Mouse (Mus musculus) lung, adult 18-20 months (tissue): ENCODE results near the gene Mfsd14a.
A peak's percentile ranks its signal among the peaks of the same experiment; 100 is the strongest.
"Not testable (repeated sequence)": the region's sequence is repeated elsewhere in the genome, so short reads cannot be mapped to it uniquely, and the experiment has no call there.

Source experiments
- DNase-seq, 2 experiments: peaks; one replicate each; pipeline ENCODE4 v3.0.0; 2022; ENCODE audit warnings: mixed read lengths in 2 of 2

Gene Mfsd14a

DNA sequence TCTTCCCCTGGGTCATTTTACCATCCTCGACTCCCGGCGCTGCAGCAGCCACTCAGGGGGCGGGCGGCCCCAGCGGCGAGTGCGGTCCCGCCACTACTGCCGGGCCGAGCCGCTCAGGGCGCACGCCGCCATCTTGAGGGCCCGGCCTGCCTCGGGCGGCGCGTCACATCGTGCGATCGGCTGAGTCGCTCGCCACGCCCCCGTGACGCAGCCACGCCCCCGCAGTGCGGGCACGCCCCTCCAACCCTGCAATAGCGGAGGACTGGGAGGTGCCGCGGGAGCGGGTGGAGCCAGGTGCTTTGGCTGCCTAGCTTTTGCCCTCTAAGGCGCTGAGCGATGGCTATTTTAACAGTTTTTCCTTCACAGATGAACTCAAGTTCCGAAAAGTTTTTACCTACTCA is at the start of gene Mfsd14a:
Mfsd14a (minus strand) TSS at position 215 of the 401 bp plus-strand sequence.
- peak; percentile 99 for DNase-seq

DNA sequence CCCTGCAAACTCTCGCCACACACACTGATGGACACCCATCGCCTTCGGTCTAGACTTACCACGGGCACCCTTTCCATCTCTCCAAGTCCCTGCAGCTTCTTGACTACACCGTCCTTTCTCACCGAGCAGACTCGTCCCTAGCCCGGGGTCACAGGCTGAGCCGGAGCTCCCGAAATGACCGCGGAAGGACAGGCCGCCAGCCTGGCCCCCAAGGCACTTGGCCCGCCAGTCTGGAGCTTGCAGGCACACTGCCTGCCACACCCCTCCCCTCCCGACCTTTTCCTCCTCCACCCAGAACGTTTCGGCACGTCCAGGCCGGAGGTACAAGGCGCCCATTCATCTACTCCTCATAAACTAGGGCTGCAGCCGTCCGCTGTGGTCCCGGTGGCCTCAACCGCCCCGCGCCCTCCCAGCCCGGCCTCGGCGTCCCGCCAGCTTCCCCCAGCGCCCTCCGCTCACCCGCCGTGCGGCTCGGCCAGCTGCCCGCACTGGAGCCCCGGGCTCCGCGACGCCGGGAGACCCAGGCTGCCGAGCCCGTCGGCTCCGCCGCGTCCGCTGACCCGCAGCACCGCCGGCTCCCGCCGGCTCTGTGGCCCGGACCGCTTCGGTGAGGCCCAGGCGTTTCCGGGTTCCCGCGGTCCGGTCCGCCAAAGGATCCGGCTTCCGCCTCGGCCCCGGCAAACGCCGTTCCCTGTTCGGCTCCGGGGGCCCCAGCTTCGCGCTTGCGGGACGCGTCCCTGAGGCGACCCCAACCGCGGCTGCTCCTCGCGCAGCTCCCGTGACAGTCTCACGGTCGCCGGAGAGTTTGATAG is 49.4 kb upstream of the Mfsd14a start:
- DNase-seq: peak; percentile 76

DNA sequence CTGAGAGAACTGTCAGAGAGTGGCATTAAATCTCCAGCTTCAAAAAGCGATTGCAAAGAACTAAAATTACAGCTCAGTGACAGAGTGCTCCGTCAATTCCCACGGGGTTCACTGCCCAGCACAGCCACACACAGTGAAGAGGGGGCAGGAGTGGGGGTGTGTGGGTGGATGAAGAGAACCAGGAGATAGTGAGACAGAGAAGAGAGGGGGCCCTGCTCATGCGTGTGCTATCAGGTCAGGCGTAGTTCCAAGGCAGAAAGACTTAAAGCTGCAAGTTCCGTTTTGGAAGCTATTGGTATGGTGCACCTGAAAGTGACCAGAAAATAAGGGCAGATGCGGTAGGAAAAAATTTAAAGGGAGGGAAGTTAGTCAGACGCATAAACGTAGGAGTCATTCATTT is 48.5 kb upstream of the Mfsd14a start:
- DNase-seq: no peak

- DNase-seq: no peak
Observed at GRCm38 (mm10) chr3:116705637-116706204, 43.2 kb upstream of the Mfsd14a start.

GRCm38 (mm10) chr3:116703835-116704234 is 41.4 kb upstream of the Mfsd14a start:
- no peak for DNase-seq

DNA sequence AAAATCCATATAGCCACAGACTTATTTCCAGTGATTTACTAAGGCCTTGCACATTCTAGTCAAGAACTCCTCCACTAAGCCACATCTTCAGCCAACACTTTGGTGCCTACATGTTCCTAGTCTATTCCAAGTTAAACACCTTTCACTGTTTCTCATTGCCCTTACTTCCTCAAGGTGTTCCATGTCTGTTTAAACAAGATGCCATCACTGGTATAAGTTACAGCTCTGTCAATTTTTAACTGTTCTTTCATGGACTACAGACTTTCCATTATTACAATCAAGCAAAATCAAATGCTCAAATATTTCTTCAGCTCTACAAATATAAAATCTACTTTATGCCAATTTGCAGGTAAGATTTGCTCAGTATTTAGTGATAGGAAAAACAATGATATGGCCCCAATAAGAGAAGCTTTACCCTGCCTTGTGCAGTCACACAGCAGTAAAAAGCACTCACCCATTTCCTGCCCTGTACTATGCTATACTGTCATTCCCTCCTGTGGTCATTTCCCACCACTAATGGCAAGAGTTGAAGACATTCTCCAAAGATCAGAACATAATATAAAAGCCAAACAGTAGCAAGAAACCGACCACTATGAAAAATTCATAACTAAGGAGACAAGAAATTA is 40.3 kb upstream of the Mfsd14a start:
- DNase-seq: no peak

GRCm38 (mm10) chr3:116701601-116702000 is 39.1 kb upstream of the Mfsd14a start:
- DNase-seq: no peak

GRCm38 (mm10) chr3:116698786-116699185 is 36.3 kb upstream of the Mfsd14a start:
- DNase-seq: no peak

GRCm38 (mm10) chr3:116695666-116695985 is 33.1 kb upstream of the Mfsd14a start:
- DNase-seq: no peak

DNA sequence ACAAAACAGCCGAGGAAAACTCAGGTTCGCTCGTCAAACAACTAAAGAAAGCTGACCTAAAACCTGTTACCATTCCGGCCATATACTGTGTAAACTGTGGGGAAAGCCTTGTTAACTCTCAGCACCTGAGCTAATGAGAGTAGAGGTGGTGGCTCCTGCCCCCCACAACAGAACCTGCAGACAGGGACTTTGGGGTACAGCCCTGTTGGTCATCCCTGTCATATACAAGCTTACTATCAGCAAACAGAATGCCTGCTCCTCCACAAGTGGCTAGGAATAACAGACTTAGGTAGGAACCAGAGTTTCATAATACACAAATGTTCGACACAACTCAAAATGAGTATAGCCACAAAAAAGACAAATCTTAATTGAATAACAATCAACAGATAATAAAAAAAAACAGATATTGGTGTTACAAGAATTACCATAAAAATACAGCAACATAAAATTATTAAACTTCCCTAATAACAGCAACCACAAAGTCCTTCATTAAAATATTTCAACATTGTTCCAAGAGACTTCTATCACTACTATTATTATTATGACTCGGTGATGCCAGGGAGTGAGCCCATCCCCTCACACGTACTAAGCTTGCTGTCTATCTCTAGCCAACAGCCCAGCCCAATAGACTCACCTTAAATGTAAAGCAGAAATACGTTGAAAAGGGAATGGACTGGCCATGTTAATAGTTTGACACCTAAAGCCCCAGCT is 32.6 kb upstream of the Mfsd14a start:
- DNase-seq: no peak

DNA sequence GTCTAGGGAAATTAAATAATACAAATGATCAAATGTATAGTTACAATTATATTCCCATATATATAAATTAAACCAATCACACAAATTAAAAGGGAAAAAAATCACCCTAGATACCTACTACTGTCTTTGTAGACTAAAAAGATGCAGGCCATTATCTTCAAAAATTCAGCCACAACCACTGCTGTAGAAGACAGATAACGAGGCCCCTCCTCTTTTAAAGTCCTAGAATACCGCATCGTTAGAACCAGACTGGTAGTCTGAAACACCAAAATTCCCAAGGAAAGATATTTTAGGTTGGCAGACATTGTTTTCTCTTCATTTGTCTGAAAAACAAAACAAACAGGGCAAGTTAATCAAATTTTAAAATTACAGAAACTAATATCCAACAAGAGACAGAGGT is 31.8 kb upstream of the Mfsd14a start:
- DNase-seq: no peak

GRCm38 (mm10) chr3:116681160-116681559 is 18.7 kb upstream of the Mfsd14a start, which contains the start of gene Gm43191:
Gene Gm43191, minus strand, starts transcription at chr3:116681260.
- DNase-seq: no peak

- not testable (repeated sequence) for DNase-seq
Observed at GRCm38 (mm10) chr3:116664281-116664680, 1.8 kb upstream of the Mfsd14a start.

DNA sequence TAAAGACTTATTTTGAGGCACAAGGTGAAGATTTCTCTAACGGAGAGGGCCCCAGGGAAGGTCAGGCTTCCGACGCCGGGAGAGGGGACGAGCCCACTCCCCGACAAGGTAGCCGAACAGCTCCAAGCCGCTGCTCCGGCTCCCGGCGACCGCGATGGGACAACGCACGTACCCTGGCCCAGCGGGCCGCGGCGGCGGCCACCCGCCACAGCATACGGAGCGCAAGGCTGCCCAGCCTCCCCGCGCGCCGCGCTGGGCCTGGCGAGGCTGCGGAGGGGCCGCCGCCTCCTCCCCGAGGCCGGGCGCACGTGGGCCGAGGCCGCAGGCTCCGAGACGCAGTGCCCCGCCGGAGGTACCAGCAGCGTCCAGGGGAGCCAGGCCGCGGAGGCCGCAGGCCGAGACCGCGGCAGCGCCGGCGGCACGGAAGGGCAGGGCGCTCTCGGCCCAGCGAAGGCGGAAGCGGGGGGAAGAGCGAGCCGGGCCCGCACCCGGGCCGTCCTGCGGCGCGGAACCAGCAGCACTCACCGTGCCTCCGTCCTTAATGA is 535 bp downstream of the Mfsd14a start:
- DNase-seq: no peak

DNA sequence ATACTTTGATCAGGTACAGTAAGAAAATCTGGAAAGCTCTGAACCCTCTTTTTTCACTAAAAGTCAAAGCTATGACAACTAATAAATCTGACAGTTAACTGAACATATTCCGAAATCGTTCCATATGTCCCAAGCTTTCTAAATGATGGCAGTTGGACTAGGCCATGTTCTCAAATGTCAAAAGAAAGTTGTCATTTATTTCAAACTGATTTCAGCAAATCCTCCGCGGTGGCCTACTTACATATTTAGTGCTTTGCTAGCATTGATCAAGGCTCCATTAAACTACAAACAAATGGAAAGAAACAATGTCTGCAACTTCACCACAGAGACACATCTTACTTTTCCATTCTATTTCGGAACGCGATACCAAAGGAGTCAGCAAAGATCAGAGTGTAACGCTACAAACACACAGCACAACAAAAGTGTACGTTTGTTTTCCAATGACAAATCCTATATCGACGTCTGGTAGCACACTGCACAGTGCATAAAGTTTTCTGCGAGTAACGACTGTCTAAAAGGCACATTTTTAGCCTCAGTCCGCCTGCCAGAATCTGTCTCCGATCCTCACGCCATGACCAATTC is 1.1 kb downstream of the Mfsd14a start:
- DNase-seq: no peak

GRCm38 (mm10) chr3:116659856-116660430 is 2.5 kb downstream of the Mfsd14a start:
- no peak for DNase-seq

- no peak for DNase-seq
Observed at GRCm38 (mm10) chr3:116658928-116659565, 3.4 kb downstream of the Mfsd14a start.

GRCm38 (mm10) chr3:116656184-116656965 is 6.1 kb downstream of the Mfsd14a start:
- DNase-seq: no peak

DNA sequence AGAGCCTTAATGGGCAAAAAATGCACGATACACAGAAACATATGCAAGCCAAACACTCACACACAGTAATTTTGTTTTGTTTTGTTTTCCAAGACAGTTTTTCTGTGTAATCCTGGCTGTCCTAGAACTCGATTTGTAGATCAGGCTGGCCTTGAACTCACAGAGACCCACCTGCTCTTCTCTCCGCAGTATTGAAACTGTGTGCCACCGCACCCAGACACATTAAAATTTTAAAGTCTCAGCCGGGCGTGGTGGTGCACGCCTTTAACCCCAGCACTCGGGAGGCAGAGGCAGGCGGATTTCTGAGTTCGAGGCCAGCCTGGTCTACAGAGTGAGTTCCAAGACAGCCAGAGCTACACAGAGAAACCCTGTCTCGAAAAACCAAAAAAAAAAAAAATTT is 8.4 kb downstream of the Mfsd14a start:
- DNase-seq: not testable (repeated sequence)

GRCm38 (mm10) chr3:116653278-116653945 is 9.1 kb downstream of the Mfsd14a start:
- no peak for DNase-seq
